Mouse (Mus musculus) ES-E14 (cell line): Measurements from ENCODE around the gene Nsun2.

ENCODE experiments used
- CHD2 ChIP-seq: IDR thresholded peaks from 2 replicates; pipeline ENCODE4 v1.6.1; 2014; ENCODE audit warnings: mild to moderate bottlenecking, low read depth, low read length, inconsistent platforms
- ZNF384 ChIP-seq: IDR thresholded peaks from 2 replicates; pipeline ENCODE4 v1.6.1; 2012; ENCODE audit warnings: low read depth, low read length, inconsistent platforms

- TF ChIP-seq CHD2 = no peak
- TF ChIP-seq ZNF384 = no peak
These were observed 110.4 kb downstream of the Nsun2 start for GRCm38 (mm10) chr13:69643937-69644336.
